Mouse (Mus musculus): ENCODE results near the gene Rnase9.

DNA sequence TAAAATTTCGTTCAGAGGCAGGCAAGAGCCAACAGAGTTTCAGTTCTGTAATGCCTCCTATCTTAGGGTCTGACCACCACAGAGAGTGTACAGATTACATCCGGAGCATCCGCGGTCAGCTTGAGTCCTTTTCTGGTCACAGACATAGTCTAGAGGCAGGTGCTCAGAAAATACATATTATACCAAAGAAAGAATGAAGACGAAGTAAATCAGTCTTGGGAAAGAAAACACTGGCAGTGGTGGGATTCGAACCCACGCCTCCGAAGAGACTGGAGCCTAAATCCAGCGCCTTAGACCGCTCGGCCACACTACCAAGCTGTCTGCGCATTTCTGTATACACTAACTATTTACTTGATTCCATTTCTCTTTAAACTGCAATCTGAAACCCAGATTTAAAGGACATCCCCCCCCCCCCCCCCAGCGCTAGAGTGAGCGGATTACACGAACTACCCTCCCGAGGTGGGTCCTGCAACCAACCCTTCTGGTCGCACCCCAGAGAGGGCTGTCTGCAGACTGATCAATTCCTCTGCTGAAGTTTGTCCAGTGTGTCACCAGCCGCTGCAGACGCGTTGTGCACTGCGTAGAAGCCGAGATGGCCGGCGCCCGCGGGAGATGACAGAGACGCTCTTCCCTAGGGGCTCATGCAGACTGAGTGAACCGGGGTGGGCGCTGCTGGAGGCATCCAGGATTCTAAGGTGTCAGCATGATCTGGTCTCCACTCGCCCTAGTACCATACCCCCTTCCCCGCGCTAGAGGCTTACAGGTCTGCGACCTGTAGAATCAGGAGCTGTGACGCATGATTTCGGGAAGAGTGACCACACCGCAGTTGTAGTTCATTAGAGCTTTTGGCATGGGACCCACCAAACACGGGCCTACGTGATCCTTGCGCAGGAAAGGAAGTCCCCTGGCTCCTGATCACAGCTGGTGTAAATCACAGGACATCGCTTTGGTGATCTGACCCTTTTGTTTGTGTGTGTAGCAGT, 41.2 kb upstream of the Rnase9 start:
- TF ChIP-seq POLR2A (IDR thresholded peaks at IDR 0.05; ENCODE audit: low read depth, low read length) (no peak), CTCF (IDR thresholded peaks at IDR 0.05; ENCODE audit: extremely low read depth, insufficient read depth, insufficient read length, insufficient replicate concordance) (no peak)

All from spleen, adult 2 months (tissue).